Mouse (Mus musculus) layer of hippocampus, adult 9-11 months (tissue): ENCODE data around the gene Tmem255a.

ENCODE experiments used
- DNase-seq: peaks from one replicate; pipeline ENCODE4 v3.0.0; 2022

The Tmem255a gene

GRCm38 (mm10) chrX:38165315-38165714, 86.9 kb downstream of the Tmem255a start:
- no peak for DNase-seq

DNA sequence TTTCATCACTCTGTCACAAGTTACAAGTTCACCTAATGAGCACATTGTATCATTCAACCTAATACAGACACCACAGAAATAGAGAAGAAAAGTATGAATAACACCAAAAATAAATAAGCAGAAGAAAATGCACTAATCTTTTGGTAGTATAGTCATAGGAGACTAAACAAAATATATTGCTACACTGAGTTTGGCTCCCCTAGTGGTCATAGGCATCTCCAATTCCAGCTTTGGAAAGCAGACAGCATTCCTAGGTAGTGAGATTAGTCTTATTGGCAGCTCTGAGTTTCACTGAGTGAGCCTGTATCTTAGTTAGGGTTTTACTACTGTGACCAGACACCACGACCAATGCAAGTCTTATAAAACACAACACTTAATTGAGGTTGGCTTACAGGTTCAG, 93.1 kb downstream of the Tmem255a start:
- DNase-seq: no peak
